Mouse (Mus musculus): ENCODE measurements around the gene Gm28778. TPM values are rescaled to one million over a fixed set of nuclear protein-coding genes. Genes with fewer than 3 reads are reported as not detected.
"Not testable (repeated sequence)": the region's sequence is repeated elsewhere in the genome, so short reads cannot be mapped to it uniquely, and the experiment has no call there.

Gm28778 gene
- not detected in 2 replicates for polyA plus RNA-seq (2015; fragmentation: Nextera tagmentation; extraction: Ambion mirVana)

GRCm38 (mm10) chr1:53296581-53297383 is at the start of gene Gm28778, which contains the start of the genes Pms1 and Ormdl1:
TSS of gene Gm28778 (plus strand) at chr1:53297111.
TSS of gene Pms1 (minus strand) at chr1:53297018.
TSS of gene Ormdl1 (plus strand) at chr1:53297095.
- no peaks in the 10 kb centered on the region for H3K36me3 ChIP-seq
- peak within 1 kb of the TSS; percentile 94 for H3K4me3 ChIP-seq (replicated peaks)
- H3K9me3 ChIP-seq (replicated peaks) = no peaks in the 10 kb centered on the region
- H3K9ac ChIP-seq = peak within 1 kb of the TSS; percentile 79
- H3K27me3 ChIP-seq = no peaks in the 10 kb centered on the region
- H3K4me1 ChIP-seq = no peaks in the 10 kb centered on the region; the same call in 1 of the 2 replicates
- under 1% methylated on average over 66 of the region's 66 CpGs for WGBS
- peak; percentile 99 for ATAC-seq (ENCODE audit: insufficient number of reproducible peaks, low FRiP score, low TSS enrichment, low read depth)
- H3K27ac ChIP-seq (replicated peaks) = peak within 1 kb of the TSS; percentile 84
- H3K4me2 ChIP-seq (replicated peaks) = peak within 1 kb of the TSS; percentile 53

DNA sequence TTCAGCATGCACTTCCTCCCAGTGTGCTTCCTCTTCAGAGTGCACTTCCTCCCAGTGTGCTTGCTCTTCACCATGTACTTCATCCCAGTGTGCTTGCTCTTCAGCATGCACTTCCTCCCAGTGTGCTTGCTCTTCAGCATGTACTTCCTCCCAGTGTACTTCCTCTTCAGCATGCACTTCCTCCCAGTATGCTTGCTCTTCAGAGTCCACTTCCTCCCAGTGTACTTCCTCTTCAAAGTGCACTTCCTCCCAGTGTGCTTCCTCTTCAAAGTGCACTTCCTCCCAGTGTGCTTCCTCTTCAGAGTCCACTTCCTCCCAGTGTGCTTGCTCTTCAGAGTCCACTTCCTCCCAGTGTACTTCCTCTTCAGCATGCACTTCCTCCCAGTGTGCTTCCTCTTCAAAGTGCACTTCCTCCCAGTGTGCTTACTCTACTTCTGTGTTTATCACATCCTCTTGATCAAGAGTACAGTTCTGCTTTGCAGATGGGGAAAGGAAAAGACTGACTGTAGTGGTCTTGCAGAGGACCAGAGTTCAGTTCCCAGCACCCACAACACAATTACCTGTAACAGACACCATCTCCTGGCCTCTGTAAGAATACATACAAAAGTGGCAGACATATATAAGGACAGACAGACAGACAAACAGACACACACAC is 31.8 kb upstream of the Gm28778 start:
- not testable (repeated sequence) for H3K27ac ChIP-seq (replicated peaks); H3K4me3 ChIP-seq (replicated peaks); H3K4me2 ChIP-seq (replicated peaks); H3K9me3 ChIP-seq (replicated peaks); H3K9ac ChIP-seq; H3K4me1 ChIP-seq; ATAC-seq (ENCODE audit: insufficient number of reproducible peaks, low FRiP score, low TSS enrichment, low read depth); H3K36me3 ChIP-seq; H3K27me3 ChIP-seq

DNA sequence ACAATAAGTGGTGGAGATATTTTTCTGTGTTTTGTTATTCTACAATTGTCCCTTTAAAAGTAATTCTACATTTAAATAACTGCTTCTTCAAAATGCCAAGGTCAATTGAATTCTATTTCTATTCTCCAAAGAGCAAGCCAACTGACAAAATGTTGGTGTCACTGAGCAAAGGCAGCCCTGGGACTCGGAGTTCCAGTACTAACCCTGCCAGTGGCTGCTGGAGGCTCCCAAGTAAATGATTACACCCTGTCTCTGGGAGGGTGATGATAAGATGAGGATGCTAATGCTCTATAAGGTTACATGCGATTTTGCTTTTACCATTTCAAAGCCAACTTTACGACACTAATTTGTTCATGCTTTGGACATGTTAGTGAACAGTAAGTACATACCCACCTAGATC is 27.0 kb upstream of the Gm28778 start:
- no peak for ATAC-seq (ENCODE audit: insufficient number of reproducible peaks, low FRiP score, low TSS enrichment, low read depth)
- Histone ChIP-seq H3K27ac (replicated peaks) (no peak overlapping the region), H3K9ac (no peak overlapping the region), H3K9me3 (replicated peaks) (no peaks in the 10 kb centered on the region), H3K4me2 (replicated peaks) (no peak overlapping the region), H3K27me3 (no peaks in the 10 kb centered on the region), H3K4me1 (no peaks in the 10 kb centered on the region), H3K36me3 (peaks cover 5% of the 10 kb centered on the region; the same call in 1 of the 2 replicates), H3K4me3 (replicated peaks) (no peak overlapping the region)
- 88% methylated on average over 3 of the region's 3 CpGs for WGBS

- Histone ChIP-seq H3K36me3 (no peaks in the 10 kb centered on the region), H3K4me1 (no peaks in the 10 kb centered on the region), H3K27me3 (no peaks in the 10 kb centered on the region), H3K27ac (replicated peaks) (no peak overlapping the region), H3K9ac (no peak overlapping the region), H3K9me3 (replicated peaks) (no peaks in the 10 kb centered on the region), H3K4me3 (replicated peaks) (no peak overlapping the region), H3K4me2 (replicated peaks) (no peak overlapping the region)
- ATAC-seq (ENCODE audit: insufficient number of reproducible peaks, low FRiP score, low TSS enrichment, low read depth) = no peak
Observed at GRCm38 (mm10) chr1:53272646-53273045, 24.3 kb upstream of the Gm28778 start.

- Histone ChIP-seq H3K36me3 (no peaks in the 10 kb centered on the region), H3K9ac (no peak overlapping the region), H3K27ac (replicated peaks) (no peak overlapping the region), H3K4me2 (replicated peaks) (no peak overlapping the region), H3K4me1 (no peaks in the 10 kb centered on the region), H3K4me3 (replicated peaks) (no peak overlapping the region), H3K9me3 (replicated peaks) (no peaks in the 10 kb centered on the region), H3K27me3 (no peaks in the 10 kb centered on the region)
- 76% methylated on average over 3 of the region's 3 CpGs for WGBS
- no peak for ATAC-seq (ENCODE audit: insufficient number of reproducible peaks, low FRiP score, low TSS enrichment, low read depth)
Observed at GRCm38 (mm10) chr1:53291197-53291596, 5.7 kb upstream of the Gm28778 start.

DNA sequence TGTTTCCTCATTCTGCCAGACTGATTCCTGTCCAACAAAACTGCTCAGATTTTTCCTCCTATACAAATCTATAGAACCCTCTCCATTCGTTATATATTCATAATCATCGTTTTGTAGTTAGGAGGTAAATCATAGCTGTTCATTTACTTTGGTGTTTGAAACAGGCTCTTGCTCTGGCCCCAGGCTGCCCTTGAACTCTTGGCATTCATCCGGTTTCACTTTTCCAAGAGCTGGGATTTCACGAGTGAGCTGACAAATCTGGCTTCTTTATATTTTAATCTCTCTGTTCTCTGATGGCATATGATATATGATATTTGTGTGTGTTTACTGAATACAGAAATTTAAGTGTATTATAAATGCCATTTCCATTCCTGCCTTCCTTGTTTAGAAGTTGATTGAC is 3.6 kb downstream of the Gm28778 start:
- H3K36me3 ChIP-seq = no peaks in the 10 kb centered on the region
- H3K4me3 ChIP-seq (replicated peaks) = no peak overlapping the region
- no peak overlapping the region for H3K9ac ChIP-seq
- no peak overlapping the region for H3K27ac ChIP-seq (replicated peaks)
- H3K4me2 ChIP-seq (replicated peaks) = no peak overlapping the region
- H3K27me3 ChIP-seq = no peaks in the 10 kb centered on the region
- 75% methylated on average over 4 of the region's 4 CpGs for WGBS
- no peaks in the 10 kb centered on the region; the same call in 1 of the 2 replicates for H3K4me1 ChIP-seq
- ATAC-seq (ENCODE audit: insufficient number of reproducible peaks, low FRiP score, low TSS enrichment, low read depth) = no peak
- no peaks in the 10 kb centered on the region for H3K9me3 ChIP-seq (replicated peaks)

DNA sequence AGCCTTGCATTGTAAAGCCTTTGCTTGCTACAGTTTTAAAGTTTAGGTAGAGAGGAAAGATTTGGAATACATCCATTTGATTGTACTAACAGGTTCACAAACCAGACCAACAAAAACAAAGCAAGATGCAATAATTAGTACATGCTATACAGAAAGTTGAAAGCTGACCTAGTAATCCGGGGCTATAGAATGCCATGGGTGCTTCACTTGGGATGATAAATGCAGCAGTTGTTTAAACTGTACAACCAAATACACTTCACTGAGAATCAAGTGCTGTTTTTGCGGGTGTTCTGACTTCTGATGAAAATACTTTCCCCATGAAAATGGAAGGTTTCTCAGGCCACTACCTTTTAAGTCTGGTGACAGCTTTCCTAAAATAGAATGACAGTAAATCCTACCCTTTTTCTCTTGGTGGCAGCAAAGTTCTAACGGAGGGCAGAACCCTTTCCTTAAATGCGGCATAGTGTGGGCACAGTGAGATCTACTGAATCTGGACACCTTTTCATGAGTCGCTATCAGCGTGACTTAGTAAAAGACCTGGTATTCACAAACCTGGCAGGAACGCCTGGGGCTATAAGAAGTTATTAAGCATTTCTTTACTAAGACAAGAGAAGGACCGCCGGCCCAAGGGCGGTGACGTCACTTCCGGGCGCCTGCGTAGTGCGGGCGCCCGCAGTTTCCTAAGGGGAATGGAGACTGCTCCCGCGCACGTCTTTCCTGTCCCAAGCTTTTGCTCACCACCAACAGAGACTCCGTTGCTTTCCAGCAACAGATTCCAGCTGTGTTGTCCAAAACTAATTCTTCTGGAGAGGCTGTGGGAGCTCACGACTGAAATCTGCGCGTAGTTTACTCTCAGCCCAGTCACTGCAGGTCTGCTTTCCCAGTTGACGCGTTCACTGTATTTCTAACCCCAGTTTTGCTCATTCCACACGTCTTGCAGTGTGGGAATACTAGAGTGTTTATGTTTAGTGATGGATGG is 16.4 kb downstream of the Gm28778 start, which contains the start of gene Osgepl1:
TSS of gene Osgepl1 (plus strand) at position 636 of the 979 bp plus-strand sequence.
- no peaks in the 10 kb centered on the region for H3K27me3 ChIP-seq
- peak; percentile 91 for ATAC-seq (ENCODE audit: insufficient number of reproducible peaks, low FRiP score, low TSS enrichment, low read depth)
- H3K4me2 ChIP-seq (replicated peaks) = peak within 1 kb of the TSS; percentile 54
- H3K9ac ChIP-seq = peak within 1 kb of the TSS; percentile 68
- peak within 1 kb of the TSS; percentile 66 for H3K4me3 ChIP-seq (replicated peaks)
- no peaks in the 10 kb centered on the region for H3K9me3 ChIP-seq (replicated peaks)
- H3K27ac ChIP-seq (replicated peaks) = peak within 1 kb of the TSS; percentile 92
- 0 out of 2 replicates have a peak, but pooled peaks cover 6% of the 10 kb centered on the region for H3K4me1 ChIP-seq
- 2% methylated on average over 27 of the region's 27 CpGs for WGBS
- peaks cover 5% of the 10 kb centered on the region for H3K36me3 ChIP-seq

- no peaks in the 10 kb centered on the region for H3K4me1 ChIP-seq
- no peak overlapping the region for H3K4me2 ChIP-seq (replicated peaks)
- no peaks in the 10 kb centered on the region for H3K27me3 ChIP-seq
- WGBS = 93% methylated on average over 4 of the region's 4 CpGs
- no peak overlapping the region for H3K27ac ChIP-seq (replicated peaks)
- no peak for ATAC-seq (ENCODE audit: insufficient number of reproducible peaks, low FRiP score, low TSS enrichment, low read depth)
- no peak overlapping the region for H3K9ac ChIP-seq
- H3K9me3 ChIP-seq (replicated peaks) = no peaks in the 10 kb centered on the region
- H3K36me3 ChIP-seq = peaks cover 10% of the 10 kb centered on the region
- H3K4me3 ChIP-seq (replicated peaks) = no peak overlapping the region
Observed at GRCm38 (mm10) chr1:53321662-53322344, 24.9 kb downstream of the Gm28778 start.

- no peak overlapping the region for H3K27ac ChIP-seq (replicated peaks)
- H3K36me3 ChIP-seq = peaks cover 5% of the 10 kb centered on the region
- no peak overlapping the region for H3K4me2 ChIP-seq (replicated peaks)
- no peaks in the 10 kb centered on the region for H3K9me3 ChIP-seq (replicated peaks)
- 85% methylated on average over 5 of the region's 5 CpGs for WGBS
- no peaks in the 10 kb centered on the region for H3K4me1 ChIP-seq
- H3K27me3 ChIP-seq = no peaks in the 10 kb centered on the region
- H3K4me3 ChIP-seq (replicated peaks) = no peak overlapping the region
- no peak overlapping the region for H3K9ac ChIP-seq
- ATAC-seq (ENCODE audit: insufficient number of reproducible peaks, low FRiP score, low TSS enrichment, low read depth) = no peak
Observed at GRCm38 (mm10) chr1:53323254-53323653, 26.3 kb downstream of the Gm28778 start.

- Histone ChIP-seq H3K9me3 (replicated peaks) (no peaks in the 10 kb centered on the region), H3K36me3 (peaks cover 3% of the 10 kb centered on the region), H3K9ac (no peak overlapping the region), H3K27me3 (no peaks in the 10 kb centered on the region), H3K4me3 (replicated peaks) (no peak overlapping the region), H3K4me1 (no peaks in the 10 kb centered on the region), H3K27ac (replicated peaks) (no peak overlapping the region), H3K4me2 (replicated peaks) (no peak overlapping the region)
- WGBS = 93% methylated on average over 1 of the region's 1 CpGs
- ATAC-seq (ENCODE audit: insufficient number of reproducible peaks, low FRiP score, low TSS enrichment, low read depth) = no peak
Observed at GRCm38 (mm10) chr1:53324277-53324676, 27.4 kb downstream of the Gm28778 start.

All from embryonic facial prominence, embryonic 15.5 days (tissue).